ENCODE assay signal across 8 mouse cellular contexts in genomic region chr2:71814016-71814415, GRCm38 (mm10). TPM values are rescaled to one million over a fixed set of nuclear protein-coding genes. Genes with fewer than 3 reads are reported as not detected.
DNase-seq lines count a peak whose midpoint lies in the region; TF ChIP-seq lines count a peak whose summit lies in the region.

No protein-coding gene starts in this region.

- no peaks in the 10 kb centered on the region for H3K27me3 ChIP-seq in cerebellum, adult 2 months (ENCODE audit: control insufficient read depth, insufficient read depth, low read length)

- 60% methylated on average over 3 of the region's 3 CpGs for WGBS in cerebellum, adult 2 months

- no peak for TF ChIP-seq POLR2A in cerebellum, adult 2 months (IDR thresholded peaks at IDR 0.05; ENCODE audit: borderline replicate concordance, insufficient read depth, low read length)

- TF ChIP-seq CTCF in cerebellum, adult 2 months (IDR thresholded peaks at IDR 0.05; ENCODE audit: borderline replicate concordance, insufficient read depth, low read depth, low read length): no peak

- peak overlapping the region; percentile 21; the same call in 1 of the 2 replicates for H3K27ac ChIP-seq in cerebellum, adult 2 months (ENCODE audit: insufficient read depth, low read length)

- no peak overlapping the region for H3K4me3 ChIP-seq in cerebellum, adult 2 months (replicated peaks; ENCODE audit: insufficient read depth, low read depth, low read length)

- intact Hi-C loops in gastrocnemius, postnatal 14 days (cut with DNase I; ENCODE audit: low total_unique reads): no loop called here

- DNase-seq in cerebellum, adult 2 months: no peak
- DNase-seq in cerebellum, adult 9-11 months: no peak
- DNase-seq in brain, adult 2 months (ENCODE audit: low read depth, low spot score): peak; percentile 41
- DNase-seq in kidney, adult 9 months: peak; percentile 63
- DNase-seq in lung, postnatal 36 days: peak; percentile 78
- DNase-seq in thymus, adult 18-20 months: peak; percentile 68 to 87
- no peak for DNase-seq in MN1 (ENCODE audit: low spot score)
- no peak for DNase-seq in gastrocnemius, postnatal 14 days

- no peaks in the 10 kb centered on the region for H3K4me1 ChIP-seq in cerebellum, adult 2 months (ENCODE audit: control insufficient read depth, insufficient read depth, low read length)

RNA-seq across cellular contexts. Expression of gene Pdk1, which starts 59.0 kb away (rescaled TPM):
- polyA plus RNA-seq in cerebellum, adult 2 months (2012; rRNA removed): 11.8 and 12.7 TPM in 2 replicates
- 10 to 100 TPM; 54.5 to 55.7 TPM for total RNA-seq in gastrocnemius, postnatal 14 days (2021)

Comparison
In these comparisons a context has a peak if more than half of its experiments do, and no peak if none do; other contexts are left out.
1. DNase-seq: peak in brain, adult 2 months (single experiment), kidney, adult 9 months (single experiment), lung, postnatal 36 days (single experiment) and thymus, adult 18-20 months (2 of 2); none in cerebellum, adult 2 months (0 of 2), cerebellum, adult 9-11 months (single experiment), MN1 (single experiment) and gastrocnemius, postnatal 14 days (single experiment).